Mouse (Mus musculus) mouse trophoblast stem cell (cell line): ENCODE data around the gene Tnfsf13.
"Not testable (repeated sequence)": the region's sequence is repeated elsewhere in the genome, so short reads cannot be mapped to it uniquely, and the experiment has no call there.

Source experiments
- in situ Hi-C, 2 experiments: fragments of 300-500 bp; cut with MseI, MboI; formaldehyde crosslinking; loops; 2 replicates in 1 of 2; 3 replicates in 1 of 2; pipeline ENCODE4 v1.15.1; 2025

Tnfsf13 gene

GRCm38 (mm10) chr11:69704613-69705010 lies 19.0 kb upstream of the Tnfsf13 start:
- in situ Hi-C loops: no loop called here

- in situ Hi-C loops: no loop called here
Observed at GRCm38 (mm10) chr11:69703814-69704612, 18.4 kb upstream of the Tnfsf13 start.

- in situ Hi-C loops: not testable (repeated sequence)
Observed at GRCm38 (mm10) chr11:69703381-69703780, 17.8 kb upstream of the Tnfsf13 start.

- in situ Hi-C loops: not testable (repeated sequence)
Observed at GRCm38 (mm10) chr11:69702886-69703285, 17.3 kb upstream of the Tnfsf13 start.

- in situ Hi-C loops: no loop called here
Observed at GRCm38 (mm10) chr11:69699595-69699994, 14.0 kb upstream of the Tnfsf13 start.

GRCm38 (mm10) chr11:69698574-69698973 lies 13.0 kb upstream of the Tnfsf13 start:
- in situ Hi-C loops: no loop called here

GRCm38 (mm10) chr11:69697396-69697795 lies 11.8 kb upstream of the Tnfsf13 start:
- in situ Hi-C loops: no loop called here

- in situ Hi-C loops: no loop called here
Observed at GRCm38 (mm10) chr11:69695361-69696181, 10.0 kb upstream of the Tnfsf13 start, which contains the start of the genes Tnfsf12 and Tnfsfm13. TSS of gene Tnfsf12 (minus strand) at chr11:69695849. TSS of gene Tnfsfm13 (minus strand) at chr11:69696098.

- in situ Hi-C loops: no loop called here
Observed at GRCm38 (mm10) chr11:69695046-69695360, 9.4 kb upstream of the Tnfsf13 start.

- in situ Hi-C loops: no loop called here
Observed at GRCm38 (mm10) chr11:69693421-69693965, 7.9 kb upstream of the Tnfsf13 start.

GRCm38 (mm10) chr11:69692863-69693262 lies 7.3 kb upstream of the Tnfsf13 start:
- in situ Hi-C loops: no loop called here

- in situ Hi-C loops: no loop called here
Observed at GRCm38 (mm10) chr11:69692196-69692811, 6.7 kb upstream of the Tnfsf13 start.

- in situ Hi-C loops: no loop called here
Observed at GRCm38 (mm10) chr11:69689891-69690290, 4.3 kb upstream of the Tnfsf13 start.

GRCm38 (mm10) chr11:69687061-69687460 lies 1.5 kb upstream of the Tnfsf13 start:
- in situ Hi-C loops: no loop called here

- in situ Hi-C loops: no loop called here
Observed at GRCm38 (mm10) chr11:69686377-69686776, 793 bp upstream of the Tnfsf13 start.

GRCm38 (mm10) chr11:69684936-69685335 lies 648 bp downstream of the Tnfsf13 start:
- in situ Hi-C loops: loop anchor here in 1 of 2 experiments (5.0 kb wide), 1 partner anchor 32 kb away; no protein-coding TSS in a partner anchor

- in situ Hi-C loops: loop anchor here in 1 of 2 experiments (5.0 kb wide), 1 partner anchor 33 kb away; no protein-coding TSS in a partner anchor
Observed at GRCm38 (mm10) chr11:69684128-69684745, 1.3 kb downstream of the Tnfsf13 start.

- in situ Hi-C loops: loop anchor here in 1 of 2 experiments (5.0 kb wide), 1 partner anchor 34 kb away; no protein-coding TSS in a partner anchor
Observed at GRCm38 (mm10) chr11:69683576-69683975, 2.0 kb downstream of the Tnfsf13 start.

GRCm38 (mm10) chr11:69682840-69683533 lies 2.6 kb downstream of the Tnfsf13 start:
- in situ Hi-C loops: loop anchor here in 1 of 2 experiments (5.0 kb wide), 1 partner anchor 34 kb away; no protein-coding TSS in a partner anchor

- in situ Hi-C loops: loop anchor here in 1 of 2 experiments (5.0 kb wide), 1 partner anchor 35 kb away; no protein-coding TSS in a partner anchor
Observed at GRCm38 (mm10) chr11:69682209-69682839, 3.3 kb downstream of the Tnfsf13 start.
